Mouse (Mus musculus) Patski (cell line): ENCODE data around the gene Rlf. TPM values are rescaled to one million over a fixed set of nuclear protein-coding genes. Genes with fewer than 3 reads are reported as not detected.
"Not testable (repeated sequence)": the region's sequence is repeated elsewhere in the genome, so short reads cannot be mapped to it uniquely, and the experiment has no call there.

ENCODE experiments used
- ATAC-seq: fragments of 100-300 bp; one replicate; pipeline ENCODE4 v1.8.0; 2021
- CTCF ChIA-PET: fragments of 350-600 bp; sonication (Branson Sonifier 250); formaldehyde crosslinking; loops from one replicate; lab custom pipeline; 2022; ENCODE audit warnings: inconsistent platforms; lab: Charles Lee
- POLR2A ChIA-PET: fragments of 350-600 bp; sonication (Branson Sonifier 250); formaldehyde crosslinking; loops from one replicate; lab custom pipeline; 2022; ENCODE audit warnings: antibody characterized with exemption, inconsistent platforms; lab: Charles Lee
- DNase-seq: peaks from one replicate; pipeline ENCODE4 v3.0.0-alpha.2; 2011; ENCODE audit warnings: low read depth, low spot score
- H3K27me3 ChIP-seq: fragments of 371-371 bp; one replicate; pipeline ENCODE4 v1.5.1; 2021
- CTCF ChIP-seq: fragments of 100-300 bp; IDR thresholded peaks from one replicate; pipeline ENCODE4 v1.5.1; 2021
- in situ Hi-C: fragments of 300-500 bp; cut with MboI; formaldehyde crosslinking; loops from 3 replicates; pipeline ENCODE4 v1.11.1; 2018; ENCODE audit warnings: low pct_unique_long_range_greater_than_20kb, mixed read lengths
- polyA plus RNA-seq: library from polyadenylated mRNA; unstranded; gene quantifications from one replicate; pipeline ENCODE4 v1.2.3, GENCODE M21; 2021

Gene Rlf
- polyA plus RNA-seq, 1 experiment from 2014 or later, result 12.1 TPM

GRCm38 (mm10) chr4:121167656-121168055 is 47.2 kb downstream of the Rlf start:
- DNase-seq, result peak; percentile 57
- peak; percentile 85 for ATAC-seq
- TF ChIP-seq CTCF, result no peak
- no peaks in the 10 kb centered on the region for H3K27me3 ChIP-seq
- CTCF ChIA-PET, result interaction anchor here (1.1 to 2.1 kb wide), 2 partner anchors 11 to 13 kb away, joined by 4 to 5 read pairs; no protein-coding TSS in a partner anchor
- POLR2A ChIA-PET, result interaction anchor here (0.9 to 1.4 kb wide), 2 partner anchors 21 to 24 kb away, joined by 3 read pairs; no protein-coding TSS in a partner anchor
- in situ Hi-C loops, result no loop called here

- ChIA-PET POLR2A (interaction anchor here (1.4 kb wide), 1 partner anchor 25 kb away, joined by 3 read pairs; no protein-coding TSS in a partner anchor), CTCF (interaction anchor here (1.0 to 2.1 kb wide), 3 partner anchors 10 to 37 kb away, joined by 3 to 5 read pairs (median 5); no protein-coding TSS in a partner anchor)
- DNase-seq, ATAC-seq, in situ Hi-C loops, H3K27me3 ChIP-seq: not testable (repeated sequence)
Observed at GRCm38 (mm10) chr4:121166697-121167096, 48.2 kb downstream of the Rlf start.

- DNase-seq (no peak), ATAC-seq (no peak)
- in situ Hi-C loops, result no loop called here
- ChIA-PET CTCF (no interaction called here), POLR2A (no interaction called here)
- H3K27me3 ChIP-seq, result no peaks in the 10 kb centered on the region
- no peak for TF ChIP-seq CTCF
Observed at GRCm38 (mm10) chr4:121163501-121164030, 51.3 kb downstream of the Rlf start.

- CTCF ChIA-PET, result no interaction called here
Observed at GRCm38 (mm10) chr4:121109126-121109525, 105.8 kb downstream of the Rlf start, which contains the start of gene Tmco2. Gene Tmco2, minus strand, starts transcription at chr4:121109226.

GRCm38 (mm10) chr4:121103304-121103703 is 111.6 kb downstream of the Rlf start:
- ATAC-seq (no peak), DNase-seq (no peak)
- H3K27me3 ChIP-seq, result peaks cover 1% of the 10 kb centered on the region
- ChIA-PET POLR2A (no interaction called here), CTCF (no interaction called here)
- in situ Hi-C loops, result no loop called here
- TF ChIP-seq CTCF, result no peak

More at GRCm38 (mm10) chr4:121109126-121109525, 105.8 kb downstream of the Rlf start, which contains the start of gene Tmco2:
- DNase-seq, result no peak
- TF ChIP-seq CTCF, result no peak
- no peak for ATAC-seq
- in situ Hi-C loops, result no loop called here
- peaks cover 14% of the 10 kb centered on the region for H3K27me3 ChIP-seq
- POLR2A ChIA-PET, result no interaction called here

GRCm38 (mm10) chr4:121097650-121098378 is 117.1 kb downstream of the Rlf start, which contains the start of gene Zmpste24:
Gene Zmpste24, minus strand, starts transcription at chr4:121098241.
- POLR2A ChIA-PET, result interaction anchor here (1.1 to 1.6 kb wide), 2 partner anchors 117 to 123 kb away, joined by 3 read pairs; partner anchors contain the start of gene Rlf
- CTCF ChIA-PET, result interaction anchor here (1.3 kb wide), 1 partner anchor 36 kb away, joined by 3 read pairs; no protein-coding TSS in a partner anchor
- TF ChIP-seq CTCF, result no peak
- in situ Hi-C loops, result loop anchor here (5.0 kb wide), 1 partner anchor 44 kb away; no protein-coding TSS in a partner anchor
- H3K27me3 ChIP-seq, result no peaks in the 10 kb centered on the region
- peak; percentile 69 for DNase-seq
- ATAC-seq, result peak; percentile 87

Other genes with a start within 250 kb of the Rlf start
- gene Smap2, start 197.8 kb downstream of the Rlf start, polyA plus RNA-seq, result 27.3 TPM
- 0.05 TPM for gene Col9a2, start 175.7 kb downstream of the Rlf start, polyA plus RNA-seq
- gene Zmpste24, start 116.8 kb downstream of the Rlf start, polyA plus RNA-seq, result 64.1 TPM
- gene Tmco2, start 105.9 kb downstream of the Rlf start, polyA plus RNA-seq, result not detected
- not detected for gene Gm12888, start 109.8 kb upstream of the Rlf start, polyA plus RNA-seq
- not detected for gene Gm12886, start 208.0 kb upstream of the Rlf start, polyA plus RNA-seq